Mouse (Mus musculus) kidney, adult 2 months (tissue): ENCODE data around the gene Nt5dc1.

Experiments
- CTCF ChIP-seq: fragments of 200-500 bp; conservative IDR thresholded peaks from 2 replicates; pipeline ENCODE4 v1.5.1; 2011; ENCODE audit warnings: low read depth, mild to moderate bottlenecking, control low read depth, low read length, moderate library complexity, mixed read lengths; ENCODE audit not compliant: insufficient read depth, insufficient read length
- POLR2A ChIP-seq: fragments of 200-500 bp; IDR thresholded peaks from one replicate; pipeline ENCODE4 v1.6.1; 2011; ENCODE audit warnings: low read depth, low read length, control low read depth

- TF ChIP-seq CTCF (no peak), POLR2A (no peak)
Measured at GRCm38 (mm10) chr10:34282420-34283238, 135.7 kb downstream of the Nt5dc1 start.
